Mouse (Mus musculus) lung, embryonic 15.5 days (tissue): ENCODE measurements around the gene Zfp54. TPM values are rescaled to one million over a fixed set of nuclear protein-coding genes. Genes with fewer than 3 reads are reported as not detected.
A peak's percentile ranks its signal among the peaks of the same experiment; 100 is the strongest.
"Not testable (repeated sequence)": the region's sequence is repeated elsewhere in the genome, so short reads cannot be mapped to it uniquely, and the experiment has no call there.

Experiments used
- ATAC-seq: fragments of 200-750 bp; cut with Nextera tagmentation; 2 replicates; pipeline ENCODE4 v1.8.0; 2017; ENCODE audit warnings: moderate number of reproducible peaks, borderline replicate concordance; ENCODE audit not compliant: low FRiP score, low TSS enrichment; ENCODE audit errors: extremely low read depth
- H3K27ac ChIP-seq: fragments of 300-500 bp; sonication (generic); 2 replicates; pipeline ENCODE4 v1.5.1; 2015; ENCODE audit warnings: moderate library complexity, mild to moderate bottlenecking, inconsistent platforms
- H3K27me3 ChIP-seq: fragments of 300-500 bp; sonication (generic); 2 replicates; pipeline ENCODE4 v1.6.1; 2015; ENCODE audit warnings: inconsistent platforms
- H3K36me3 ChIP-seq: fragments of 300-500 bp; sonication (generic); 2 replicates; pipeline ENCODE4 v1.6.1; 2015; ENCODE audit warnings: inconsistent platforms
- H3K4me1 ChIP-seq: fragments of 300-500 bp; sonication (generic); 2 replicates; pipeline ENCODE4 v1.6.1; 2015; ENCODE audit warnings: inconsistent platforms
- H3K4me2 ChIP-seq: fragments of 300-500 bp; sonication (generic); 2 replicates; pipeline ENCODE4 v1.6.1; 2015; ENCODE audit warnings: inconsistent platforms, mild to moderate bottlenecking, moderate library complexity
- H3K4me3 ChIP-seq: fragments of 300-500 bp; sonication (generic); 2 replicates; pipeline ENCODE4 v1.5.1; 2015; ENCODE audit warnings: mild to moderate bottlenecking, inconsistent platforms
- H3K9ac ChIP-seq: fragments of 300-500 bp; sonication (generic); 2 replicates; pipeline ENCODE4 v1.6.1; 2015; ENCODE audit warnings: inconsistent platforms
- H3K9me3 ChIP-seq: fragments of 300-500 bp; sonication (generic); 2 replicates; pipeline ENCODE4 v1.6.1; 2016; ENCODE audit warnings: inconsistent platforms
- WGBS: fragments of 180-500 bp; shearing (Covaris S2); methylation state at CpG from one replicate; pipeline ENCODE4 v1.1.7; 2015; 5-methylcytosine and 5-hydroxymethylcytosine counted together
- polyA plus RNA-seq: library from polyadenylated mRNA; unstranded; fragments of >200 nt; fragmentation: Nextera tagmentation; extraction: Ambion mirVana; gene quantifications from 2 replicates; pipeline ENCODE4 v1.2.1, GENCODE M21; 2015

The Zfp54 gene
- polyA plus RNA-seq, 1 experiment from 2014 or later = 7.0 TPM

DNA sequence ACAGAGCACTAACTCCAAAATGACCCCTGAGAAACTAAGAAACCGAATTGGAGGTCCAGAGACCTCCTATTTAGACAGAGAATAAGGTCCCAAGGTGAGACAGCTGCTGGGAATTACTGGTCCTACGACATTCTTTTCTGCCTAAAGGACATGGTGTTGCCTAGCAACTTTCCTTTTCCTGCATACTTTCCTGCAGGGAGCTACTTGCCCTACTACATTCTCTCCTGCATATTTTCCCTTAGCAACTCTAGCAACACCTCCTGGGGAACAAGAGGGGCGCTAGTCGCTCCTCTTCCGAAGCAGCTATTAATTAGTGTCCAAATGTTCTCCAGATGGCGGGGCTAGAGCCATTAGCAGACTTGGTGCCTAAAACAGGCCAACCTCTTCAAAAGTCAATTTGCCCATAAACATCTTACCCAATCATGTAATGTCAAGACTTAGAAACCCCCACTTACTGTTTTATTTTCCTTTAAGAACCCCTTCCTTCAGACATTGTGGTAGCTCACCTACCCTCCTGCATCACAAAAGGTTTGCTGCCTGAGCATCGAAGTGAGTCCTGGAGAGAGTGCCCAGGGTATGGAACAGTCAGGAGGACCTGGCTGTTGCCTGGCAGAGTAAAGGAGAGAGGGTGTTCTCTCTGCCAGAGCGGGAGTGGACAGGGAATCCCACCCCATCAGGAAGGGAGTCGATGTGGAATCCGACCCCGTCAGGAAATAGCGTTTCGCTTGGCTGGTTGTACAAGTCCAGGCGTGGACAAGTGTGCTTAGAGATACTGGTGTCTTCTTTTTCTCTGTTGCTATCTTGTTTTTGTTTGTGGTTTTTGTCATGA, 50.5 kb downstream of the Zfp54 start:
- Histone ChIP-seq H3K27me3 (no peaks in the 10 kb centered on the region), H3K27ac (peak overlapping the region; percentile 88), H3K4me3 (no peak overlapping the region), H3K36me3 (no peaks in the 10 kb centered on the region), H3K9me3 (no peaks in the 10 kb centered on the region), H3K4me1 (peaks cover 18% of the 10 kb centered on the region), H3K4me2 (peak overlapping the region; percentile 33), H3K9ac (no peak overlapping the region)
- WGBS = 28% methylated on average over 14 of the region's 14 CpGs
- ATAC-seq = peak; percentile 88

DNA sequence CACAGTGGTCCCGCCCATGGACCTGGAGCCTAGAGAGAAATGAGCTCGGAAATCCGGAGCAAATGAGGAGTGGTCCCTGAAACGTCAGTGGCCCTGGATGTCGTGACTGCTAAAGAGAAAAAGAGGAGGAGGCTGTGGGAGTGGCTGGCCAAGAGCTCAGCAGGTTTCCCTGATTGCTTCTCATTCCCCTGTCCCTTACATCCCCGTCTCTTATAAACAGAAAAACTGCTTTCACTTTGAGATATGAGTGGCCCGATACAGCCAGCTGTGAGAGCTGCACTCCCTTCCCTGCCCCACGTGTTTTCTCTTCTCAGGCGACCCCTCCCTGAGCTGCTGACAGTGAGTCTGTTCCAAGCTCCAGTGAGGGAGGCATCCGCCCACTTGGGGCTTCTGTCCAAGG, 51.7 kb downstream of the Zfp54 start:
- H3K27ac ChIP-seq, H3K9me3 ChIP-seq, H3K9ac ChIP-seq, ATAC-seq, H3K27me3 ChIP-seq, H3K36me3 ChIP-seq: not testable (repeated sequence)
- H3K4me3 ChIP-seq = peak overlapping the region; percentile 24
- peaks cover 18% of the 10 kb centered on the region for H3K4me1 ChIP-seq
- H3K4me2 ChIP-seq = peak overlapping the region; percentile 42
- 7% methylated on average over 10 of the region's 10 CpGs for WGBS

DNA sequence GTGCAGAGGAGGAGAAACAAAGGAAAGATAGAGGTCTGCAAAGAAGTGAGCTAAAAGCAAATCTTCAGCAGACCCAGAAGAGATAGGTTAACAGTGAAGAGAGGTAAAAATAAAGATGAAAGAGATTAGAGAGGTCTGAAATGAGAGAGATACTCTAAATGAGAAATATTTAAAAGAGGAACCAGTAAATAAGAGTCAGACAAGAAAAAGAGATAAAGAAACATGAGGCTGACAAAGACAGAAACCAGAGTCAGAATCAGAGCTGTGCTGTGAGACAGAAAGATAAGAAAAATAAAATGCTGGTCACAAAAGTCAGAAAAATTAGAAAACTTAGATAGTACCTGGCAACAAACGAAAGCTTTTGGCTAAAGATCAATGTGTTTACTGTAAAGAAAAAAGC, 52.3 kb downstream of the Zfp54 start:
- 87% methylated on average over 1 of the region's 1 CpGs for WGBS
- peaks cover 18% of the 10 kb centered on the region for H3K4me1 ChIP-seq
- not testable (repeated sequence) for H3K27ac ChIP-seq, H3K36me3 ChIP-seq, H3K4me2 ChIP-seq, H3K4me3 ChIP-seq, H3K9me3 ChIP-seq, ATAC-seq, H3K27me3 ChIP-seq, H3K9ac ChIP-seq

DNA sequence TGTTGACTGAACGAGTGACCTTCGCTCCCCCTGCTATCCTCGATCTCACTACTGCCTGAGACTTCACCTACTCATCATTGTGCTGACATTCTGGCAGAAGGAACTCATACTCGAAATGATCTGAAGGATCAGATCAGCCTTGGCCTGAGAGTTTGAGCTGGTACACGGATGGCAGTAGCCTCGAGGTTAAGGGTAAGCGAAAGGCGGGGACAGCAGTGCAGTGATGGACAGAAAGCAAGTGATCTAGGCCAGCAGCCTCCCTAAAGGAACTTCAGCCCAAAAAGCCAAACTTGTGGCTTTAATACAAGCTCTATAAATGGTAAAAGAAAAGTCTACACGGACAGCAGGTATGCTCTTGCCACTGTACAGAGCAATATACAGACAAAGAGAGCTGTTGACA, 53.3 kb downstream of the Zfp54 start:
- 56% methylated on average over 4 of the region's 9 CpGs for WGBS
- not testable (repeated sequence) for H3K36me3 ChIP-seq
- H3K4me1 ChIP-seq = peaks cover 18% of the 10 kb centered on the region

DNA sequence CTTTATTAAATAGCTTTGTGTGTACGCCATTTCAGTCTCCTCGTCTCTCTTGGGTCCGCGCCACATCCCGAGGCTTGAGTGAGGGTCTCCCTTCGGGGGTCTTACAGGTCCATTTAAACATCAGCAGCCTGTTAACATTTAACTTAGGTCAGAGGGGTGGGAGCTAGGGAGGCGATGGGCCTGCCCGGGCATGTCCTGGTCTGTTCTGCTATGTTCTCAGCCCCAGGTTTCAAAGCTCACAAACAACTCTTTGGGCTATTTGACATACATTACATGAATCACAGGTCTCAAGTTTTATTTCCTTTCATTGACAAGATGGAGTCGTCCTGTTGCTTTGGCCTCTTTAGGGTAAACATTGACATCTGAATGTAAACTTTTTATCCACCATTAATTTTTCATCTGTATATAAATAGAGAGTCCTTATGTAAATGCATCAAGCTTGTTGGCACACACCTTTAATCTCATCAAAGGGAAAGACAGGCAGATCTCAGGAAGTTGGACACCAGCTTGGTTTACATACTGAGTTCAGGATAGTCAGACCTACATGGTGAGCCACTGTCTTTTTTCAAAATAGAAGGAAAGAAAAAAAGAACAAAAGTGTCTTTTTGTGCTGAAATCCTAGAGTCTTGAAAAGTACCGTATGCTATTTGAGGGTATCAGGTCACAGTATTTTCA, 55.2 kb downstream of the Zfp54 start:
- WGBS = 64% methylated on average over 10 of the region's 10 CpGs
- H3K9ac ChIP-seq, H3K27ac ChIP-seq, ATAC-seq, H3K9me3 ChIP-seq, H3K36me3 ChIP-seq, H3K27me3 ChIP-seq, H3K4me3 ChIP-seq, H3K4me1 ChIP-seq, H3K4me2 ChIP-seq: not testable (repeated sequence)

More for the DNA sequence above, 53.3 kb downstream of the Zfp54 start:
- ATAC-seq, H3K9ac ChIP-seq, H3K27me3 ChIP-seq, H3K4me2 ChIP-seq, H3K9me3 ChIP-seq, H3K27ac ChIP-seq, H3K4me3 ChIP-seq: not testable (repeated sequence)

Other genes with a start within 250 kb of the Zfp54 start
- not detected in 2 replicates for gene Vmn1r234, start 197.1 kb upstream of the Zfp54 start, polyA plus RNA-seq
- gene Vmn1r235, start 166.8 kb upstream of the Zfp54 start, polyA plus RNA-seq = not detected in 2 replicates
- gene Vmn1r236, start 140.3 kb upstream of the Zfp54 start, polyA plus RNA-seq = not detected in 2 replicates
- gene Vmn1r237, start 111.4 kb upstream of the Zfp54 start, polyA plus RNA-seq = not detected in 2 replicates
- 2.2 and 2.4 TPM in 2 replicates for gene Zfp677, start 39.5 kb upstream of the Zfp54 start, polyA plus RNA-seq
- gene Zfp51, start 27.1 kb downstream of the Zfp54 start, polyA plus RNA-seq = 15.3 and 15.8 TPM in 2 replicates
- gene Zfp53, start 65.8 kb downstream of the Zfp54 start, polyA plus RNA-seq = 10.7 and 11.8 TPM in 2 replicates
- 4.3 and 5.1 TPM in 2 replicates for gene Zfp52, start 112.3 kb downstream of the Zfp54 start, polyA plus RNA-seq
- 16.9 and 17.8 TPM in 2 replicates for gene Zfp948, start 143.8 kb downstream of the Zfp54 start, polyA plus RNA-seq
- 2.9 and 3.5 TPM in 2 replicates for gene Zfp983, start 227.4 kb downstream of the Zfp54 start, polyA plus RNA-seq